Mouse (Mus musculus): ENCODE results near the gene Tmem123. TPM values are rescaled to one million over a fixed set of nuclear protein-coding genes. Genes with fewer than 3 reads are reported as not detected.
A peak's percentile ranks its signal among the peaks of the same experiment; 100 is the strongest.

Gene Tmem123
- total and polyA plus RNA-seq, 3 experiments = 43.5 to 88.8 TPM; not detected in 1

DNA sequence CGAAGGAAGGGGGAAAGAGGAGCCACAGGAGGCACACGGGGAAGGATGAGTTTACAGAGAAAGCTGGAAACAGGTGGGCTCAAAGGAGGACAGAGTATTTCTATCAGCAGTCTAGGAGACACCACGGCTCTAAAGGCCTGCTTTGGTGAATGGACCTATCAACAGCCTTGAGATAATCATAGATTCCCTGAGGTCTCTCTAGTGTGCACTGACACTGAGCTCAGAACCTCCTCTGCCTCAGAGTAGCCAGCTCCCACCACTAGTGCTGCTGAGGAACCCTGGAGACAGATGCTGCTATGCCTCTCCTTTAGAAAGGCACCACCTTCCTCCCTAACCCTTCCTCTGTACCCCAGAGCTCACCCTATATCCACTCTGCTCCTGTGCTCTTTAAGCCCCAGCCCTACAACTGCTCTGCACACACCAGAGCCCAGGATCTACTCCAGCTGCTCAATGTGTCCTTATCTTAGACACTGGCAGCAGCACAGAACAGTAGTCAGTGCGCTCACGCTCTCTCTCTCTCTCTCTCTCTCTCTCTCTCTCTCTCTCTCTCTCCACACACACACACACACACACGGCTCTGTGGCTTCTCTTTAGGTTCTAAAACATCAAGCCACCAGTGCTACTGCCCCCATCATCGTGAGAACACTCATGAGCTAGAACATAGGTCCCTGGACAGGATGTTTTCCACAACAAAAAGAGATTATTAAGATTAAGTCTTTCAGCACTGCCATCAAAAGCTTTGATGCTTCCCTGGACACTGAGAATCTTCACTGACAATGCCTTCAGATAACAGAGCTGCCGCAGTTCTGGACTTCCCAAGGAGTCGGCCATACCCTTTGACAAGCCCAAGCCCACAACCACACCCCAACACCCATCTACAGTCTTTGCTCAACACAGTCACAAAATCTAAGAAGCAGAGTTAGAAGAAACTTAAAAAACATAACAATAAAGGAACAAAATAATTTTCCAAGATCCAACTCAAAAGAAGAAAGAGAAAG, 66.0 kb downstream of the Tmem123 start (continued):
- TF ChIP-seq NRF1 (IDR thresholded peaks at IDR 0.05; ENCODE audit: insufficient read depth, low read depth, low read length, poor library complexity, severe bottlenecking) (peak; percentile 18; the same call in 1 of the 2 replicates), ZKSCAN1 (IDR thresholded peaks at IDR 0.05; ENCODE audit: low read depth, low read length) (peak; percentile 51; the same call in 1 of the 2 replicates), MYC (IDR thresholded peaks at IDR 0.05; ENCODE audit: low read depth, low read length) (peak; percentile 80; the same call in 1 of the 2 replicates), CTCF (IDR thresholded peaks at IDR 0.05 in 2 of 3, conservative IDR thresholded peaks at IDR 0.05 in 1 of 3; ENCODE audit: control insufficient read depth in 1 of 3, insufficient read depth in 1 of 3, low read depth in 2 of 3, low read length in 3 of 3, poor library complexity in 1 of 3, severe bottlenecking in 1 of 3) (no peak), E2F4 (IDR thresholded peaks at IDR 0.05; ENCODE audit: borderline replicate concordance, low read depth, low read length) (0 out of 2 replicates have a peak, but pooled peaks have one; percentile 41), MYB (IDR thresholded peaks at IDR 0.05; ENCODE audit: low read depth, low read length) (peak; percentile 72), NELFE (IDR thresholded peaks at IDR 0.05; ENCODE audit: low read depth, low read length) (0 out of 2 replicates have a peak, but pooled peaks have one; percentile 33), MAZ (IDR thresholded peaks at IDR 0.05; ENCODE audit: low read depth, low read length) (peak; percentile 89; the same call in 1 of the 2 replicates), USF1 (IDR thresholded peaks at IDR 0.05; ENCODE audit: low read depth, low read length) (0 out of 2 replicates have a peak, but pooled peaks have one; percentile 34), ZC3H11A (IDR thresholded peaks at IDR 0.05; ENCODE audit: low read depth, low read length) (no peak), ZNF384 (IDR thresholded peaks at IDR 0.05; ENCODE audit: low read depth, low read length) (peak; percentile 41), RAD21 (IDR thresholded peaks at IDR 0.05; ENCODE audit: low read depth, low read length) (no peak), GABPA (IDR thresholded peaks at IDR 0.05; ENCODE audit: low read depth, low read length) (no peak), HCFC1 (IDR thresholded peaks at IDR 0.05; ENCODE audit: low read depth, low read length) (peak; percentile 66), ELF1 (IDR thresholded peaks at IDR 0.05; ENCODE audit: low read depth, low read length) (0 out of 2 replicates have a peak, but pooled peaks have one; percentile 32), ZMIZ1 (IDR thresholded peaks at IDR 0.05; ENCODE audit: low read depth, low read length) (0 out of 2 replicates have a peak, but pooled peaks have one; percentile 55)

DNA sequence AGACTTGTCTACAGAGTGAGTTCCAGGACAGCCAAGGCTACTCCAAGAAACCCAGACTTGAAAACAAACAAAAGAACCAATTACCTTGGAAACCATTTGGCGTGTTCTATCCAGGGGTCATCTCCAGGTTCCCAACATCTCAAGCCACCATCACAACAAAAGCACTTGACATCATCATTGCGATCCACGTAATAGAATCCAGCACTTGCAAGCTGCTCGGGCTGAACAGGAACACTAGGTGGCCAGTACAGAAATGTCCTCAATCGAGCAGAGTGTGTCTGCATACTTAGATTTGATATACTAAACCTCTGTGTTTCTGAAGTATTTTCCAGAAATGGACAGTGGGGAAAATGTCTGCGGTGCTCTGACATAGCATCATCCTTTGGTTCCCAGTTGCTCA, 69.6 kb downstream of the Tmem123 start:
- peak; percentile 49 for DNase-seq (ENCODE audit: low read depth, low spot score)
- Histone ChIP-seq H3K4me3 (ENCODE audit: control insufficient read depth in 1 of 2, insufficient read depth in 1 of 2, low read depth in 2 of 2, low read length in 2 of 2) (peak overlapping the region in 1 of 2 experiments; percentile 2; a peak in 1 of 4 replicates), H3K36me3 (ENCODE audit: control insufficient read depth in 1 of 2, insufficient read depth in 2 of 2, low read length in 2 of 2) (peaks cover 3 to 57% of the 10 kb centered on the region in 2 experiments; a peak in 3 of 4 replicates), H3K4me1 (ENCODE audit: control insufficient read depth in 1 of 2, insufficient read depth in 2 of 2, low read length in 2 of 2) (peaks cover 20 to 33% of the 10 kb centered on the region in 2 experiments), H3K9me3 (replicated peaks; ENCODE audit: insufficient read depth, low read length) (no peaks in the 10 kb centered on the region), H3K9ac (ENCODE audit: control insufficient read depth, low read depth, low read length, poor library complexity, severe bottlenecking) (no peak overlapping the region; the same call in 1 of the 2 replicates), H3K79me2 (ENCODE audit: control insufficient read depth, insufficient read depth, low read length, poor library complexity) (peaks cover 49% of the 10 kb centered on the region), H3K27ac (ENCODE audit: control insufficient read depth, low read depth, low read length) (no peak overlapping the region), H3K27me3 (ENCODE audit: control insufficient read depth in 1 of 2, insufficient read depth in 2 of 2, low read length in 2 of 2) (no peaks in the 10 kb centered on the region)
- TF ChIP-seq CTCF (IDR thresholded peaks at IDR 0.05 in 2 of 3, conservative IDR thresholded peaks at IDR 0.05 in 1 of 3; ENCODE audit: control insufficient read depth in 1 of 3, insufficient read depth in 1 of 3, low read depth in 2 of 3, low read length in 3 of 3, poor library complexity in 1 of 3, severe bottlenecking in 1 of 3) (0 out of 6 replicates have a peak, but pooled peaks of 1 of the 3 experiments have one; percentile 16), MAX (IDR thresholded peaks at IDR 0.05; ENCODE audit: low read length) (no peak)
